Mouse (Mus musculus) megakaryocyte, embryonic 14.5 days (primary cell): ENCODE results near the gene Car2.

Experiments
- FLI1 ChIP-seq: IDR thresholded peaks from 2 replicates; pipeline ENCODE4 v1.6.1; 2012; ENCODE audit warnings: low read length, inconsistent platforms, mixed read lengths
- GATA1 ChIP-seq: IDR thresholded peaks from 3 replicates; pipeline ENCODE4 v1.6.1; 2012; ENCODE audit warnings: mixed read lengths, low read length, inconsistent platforms, borderline replicate concordance

GRCm38 (mm10) chr3:14882756-14883155, 3.3 kb upstream of the Car2 start:
- TF ChIP-seq GATA1: no peak
- no peak for TF ChIP-seq FLI1
